Mouse (Mus musculus): ENCODE results near the gene Irak1bp1.

The Irak1bp1 gene

GRCm38 (mm10) chr9:82877078-82877477, 47.7 kb downstream of the Irak1bp1 start:
- DNase-seq (ENCODE audit: low read depth in 1 of 2, low spot score in 2 of 2), result no peak

- no peak for DNase-seq (ENCODE audit: low read depth in 1 of 2, low spot score in 2 of 2)
Observed at GRCm38 (mm10) chr9:82884177-82884576, 54.8 kb downstream of the Irak1bp1 start.

GRCm38 (mm10) chr9:82888645-82889044, 59.3 kb downstream of the Irak1bp1 start:
- no peak for DNase-seq (ENCODE audit: low read depth in 1 of 2, low spot score in 2 of 2)
